In genomic region chr15:84120612-84121011, GRCm38 (mm10) we compare ENCODE assay signal across 11 mouse cellular contexts. TPM values are rescaled to one million over a fixed set of nuclear protein-coding genes. Genes with fewer than 3 reads are reported as not detected.
DNase-seq lines count a peak whose midpoint lies in the region; ATAC-seq and TF ChIP-seq lines count a peak whose summit lies in the region.
"Had no signal": no experiment of that assay in that cellular context is flagged by ENCODE, and none has a peak within 500 bp of the region (broad histone marks: within the 10 kb centered on the region; RNA-seq: fewer than 3 reads in every experiment).

No protein-coding gene starts in this region.

- TF ChIP-seq CTCF in kidney, postnatal 0 days (IDR thresholded peaks at IDR 0.05; ENCODE audit: low read depth), result peak; percentile 54
- TF ChIP-seq CTCF in CH12.LX (conservative IDR thresholded peaks at IDR 0.05 in 1 of 2, IDR thresholded peaks at IDR 0.05 in 1 of 2; ENCODE audit: low read depth in 2 of 2, low read length in 2 of 2), result peak in 1 of 2 experiments; percentile 52; a peak in 2 of 4 replicates
- peak; percentile 27; the same call in 1 of the 2 replicates for TF ChIP-seq CTCF in embryonic fibroblast, embryonic 13.5 days (IDR thresholded peaks at IDR 0.05; ENCODE audit: borderline replicate concordance, insufficient read depth, low read length)

- no peak for ATAC-seq in kidney, postnatal 0 days (replicated peaks; ENCODE audit: low FRiP score, low read depth)
- no peak for ATAC-seq in kidney, embryonic 16.5 days (ENCODE audit: low FRiP score, low TSS enrichment)
- no peak for ATAC-seq in CD4-positive, CD25-positive, alpha-beta regulatory T cell, adult 4 months

- no peaks in the 10 kb centered on the region for H3K4me1 ChIP-seq in kidney, postnatal 0 days (replicated peaks; ENCODE audit: insufficient read depth, low read length)
- no peaks in the 10 kb centered on the region for H3K4me1 ChIP-seq in kidney, embryonic 16.5 days (ENCODE audit: insufficient read depth, low read length)
- peaks cover 0 to 10% of the 10 kb centered on the region in 2 experiments; a peak in 2 of 4 replicates for H3K4me1 ChIP-seq in CH12.LX (ENCODE audit: control insufficient read depth in 1 of 2, insufficient read depth in 2 of 2)
- no peaks in the 10 kb centered on the region for H3K4me1 ChIP-seq in embryonic fibroblast, embryonic 13.5 days (ENCODE audit: control insufficient read depth, insufficient read depth, low read length)
- H3K4me1 ChIP-seq: neural tube, embryonic 13.5 days had no signal

- no peak for TF ChIP-seq EP300 in CH12.LX (IDR thresholded peaks at IDR 0.05; ENCODE audit: low read length)

- dilution Hi-C loops in CH12.LX (cut with MboI; ENCODE audit: extremely low pct_ligation_motif_present, extremely low pct_unique_long_range_greater_than_20kb, low sequenced_read_pairs), result no loop called here

- in situ Hi-C loops in CH12.LX (cut with MboI; ENCODE audit: low pct_ligation_motif_present, low pct_unique_long_range_greater_than_20kb, low sequenced_read_pairs), result loop anchor here (25.0 kb wide), 1 partner anchor 492 kb away; no protein-coding TSS in a partner anchor

- peak; percentile 28 for DNase-seq in kidney, postnatal 0 days (ENCODE audit: low spot score)
- DNase-seq in CH12.LX (ENCODE audit: extremely low read depth) (no peak), ES-CJ7 (ENCODE audit: low read depth, low spot score) (peak; percentile 82)
- DNase-seq in thymus, postnatal 14 days, result no peak
- no peak for DNase-seq in urinary bladder, postnatal 14 days (ENCODE audit: low spot score)

- peak; percentile 13 for TF ChIP-seq RAD21 in CH12.LX (IDR thresholded peaks at IDR 0.05; ENCODE audit: low read depth, low read length)

- H3K36me3 ChIP-seq in kidney, postnatal 0 days (ENCODE audit: insufficient read depth, low read length), result no peaks in the 10 kb centered on the region
- no peaks in the 10 kb centered on the region for H3K36me3 ChIP-seq in kidney, embryonic 16.5 days (ENCODE audit: insufficient read depth, low read length)
- H3K36me3 ChIP-seq in CH12.LX (replicated peaks in 1 of 2; ENCODE audit: control insufficient read depth in 1 of 2, insufficient read depth in 1 of 2, low read length in 1 of 2), result no peaks in the 10 kb centered on the region
- H3K36me3 ChIP-seq: neural tube, embryonic 13.5 days had no signal

- no peak overlapping the region for H3K9ac ChIP-seq in kidney, postnatal 0 days (ENCODE audit: low read depth, low read length)
- H3K9ac ChIP-seq in kidney, embryonic 16.5 days (replicated peaks; ENCODE audit: low read length), result no peak overlapping the region
- no peak overlapping the region for H3K9ac ChIP-seq in CH12.LX (ENCODE audit: insufficient read depth, low read depth)
- H3K9ac ChIP-seq: neural tube, embryonic 13.5 days had no signal

- H3K79me2 ChIP-seq in CH12.LX (replicated peaks; ENCODE audit: control insufficient read depth, extremely low read depth, insufficient read depth, poor library complexity, severe bottlenecking), result no peaks in the 10 kb centered on the region

- no peaks in the 10 kb centered on the region for H3K9me3 ChIP-seq in kidney, postnatal 0 days (replicated peaks; ENCODE audit: low read length)
- H3K9me3 ChIP-seq in kidney, embryonic 16.5 days (ENCODE audit: low read length), result no peaks in the 10 kb centered on the region
- H3K9me3 ChIP-seq in CH12.LX (replicated peaks; ENCODE audit: low read length), result peaks cover 9% of the 10 kb centered on the region

- no peak for TF ChIP-seq POLR2A in CH12.LX (IDR thresholded peaks at IDR 0.05; ENCODE audit: low read depth, low read length)
- no peak for TF ChIP-seq POLR2A in embryonic fibroblast, embryonic 13.5 days (IDR thresholded peaks at IDR 0.05; ENCODE audit: low read depth, low read length)

- no peak overlapping the region for H3K4me2 ChIP-seq in kidney, postnatal 0 days (ENCODE audit: low read length)
- no peak overlapping the region for H3K4me2 ChIP-seq in kidney, embryonic 16.5 days (replicated peaks; ENCODE audit: low read depth, low read length)
- H3K4me2 ChIP-seq in CH12.LX (ENCODE audit: insufficient read depth, low read depth, poor library complexity, severe bottlenecking), result no peak overlapping the region
- H3K4me2 ChIP-seq: neural tube, embryonic 13.5 days had no signal

- no peaks in the 10 kb centered on the region for H3K27me3 ChIP-seq in kidney, postnatal 0 days (ENCODE audit: insufficient read depth, low read length)
- H3K27me3 ChIP-seq in kidney, embryonic 16.5 days (ENCODE audit: insufficient read depth, low read length), result no peaks in the 10 kb centered on the region
- peaks cover 68% of the 10 kb centered on the region for H3K27me3 ChIP-seq in CH12.LX (replicated peaks)
- H3K27me3 ChIP-seq: neural tube, embryonic 13.5 days had no signal

- WGBS in kidney, postnatal 0 days, result 35% methylated on average over 6 of the region's 6 CpGs
- 22% methylated on average over 6 of the region's 6 CpGs for WGBS in kidney, embryonic 16.5 days

- H3K27ac ChIP-seq in kidney, postnatal 0 days, result no peak overlapping the region
- no peak overlapping the region for H3K27ac ChIP-seq in kidney, embryonic 16.5 days (ENCODE audit: low read length)
- H3K27ac ChIP-seq in CH12.LX (ENCODE audit: insufficient read depth, low read depth), result no peak overlapping the region
- H3K27ac ChIP-seq in embryonic fibroblast, embryonic 13.5 days (ENCODE audit: insufficient read depth, low read length), result no peak overlapping the region
- H3K27ac ChIP-seq: neural tube, embryonic 13.5 days had no signal

- no peak overlapping the region for H3K4me3 ChIP-seq in kidney, postnatal 0 days (replicated peaks; ENCODE audit: low read depth, low read length)
- no peak overlapping the region for H3K4me3 ChIP-seq in kidney, embryonic 16.5 days (ENCODE audit: low read length)
- H3K4me3 ChIP-seq in CH12.LX (replicated peaks in 1 of 3; ENCODE audit: low read depth in 2 of 3, low read length in 2 of 3, poor library complexity in 1 of 3), result no peak overlapping the region
- no peak overlapping the region for H3K4me3 ChIP-seq in embryonic fibroblast, embryonic 13.5 days (ENCODE audit: insufficient read depth, low read length)
- H3K4me3 ChIP-seq: neural tube, embryonic 13.5 days had no signal

TF ChIP-seq in CH12.LX, 34 proteins besides CTCF, POLR2A, EP300 and RAD21:
- peak; percentile 61 for TF ChIP-seq BHLHE40 (IDR thresholded peaks at IDR 0.05; ENCODE audit: low read depth, low read length)
- no peak for TF ChIP-seq MXI1 (IDR thresholded peaks at IDR 0.05; ENCODE audit: low read depth, low read length)
- peak; percentile 27 for TF ChIP-seq SMC3 (IDR thresholded peaks at IDR 0.05; ENCODE audit: low read depth, low read length)

RNA-seq across cellular contexts. Expression of gene Pnpla5, which starts 2.4 kb away (rescaled TPM):
- polyA plus RNA-seq in kidney, postnatal 0 days (2015; fragmentation: Nextera tagmentation; extraction: Ambion mirVana), result not detected in 2 replicates
- not detected in 2 replicates for polyA plus RNA-seq in kidney, embryonic 16.5 days (2015; fragmentation: Nextera tagmentation; extraction: Ambion mirVana)
- not detected in 2 replicates for total RNA-seq in CH12.LX (2012; rRNA removed)
- not detected in 2 replicates for total RNA-seq in CH12.LX (2014; rRNA removed)
- polyA plus RNA-seq in CH12.LX (2012; ENCODE audit: insufficient read length, low read depth), result not detected in 2 replicates
- polyA plus RNA-seq in embryonic fibroblast, embryonic 13.5 days (2011; ENCODE audit: insufficient read length, low read depth, missing spikeins), result not detected in 2 replicates
- polyA plus RNA-seq in CD4-positive, CD25-positive, alpha-beta regulatory T cell, adult 4 months (2017; shearing (Covaris generic)), result not detected
- total RNA-seq: layer of hippocampus, adult 18-20 months had no signal
- polyA plus RNA-seq: embryonic facial prominence, embryonic 14.5 days; neural tube, embryonic 13.5 days had no signal

RNA-seq across cellular contexts. Expression of gene Sult4a1, which starts 15.1 kb away (rescaled TPM):
- polyA plus RNA-seq in kidney, postnatal 0 days (2015; fragmentation: Nextera tagmentation; extraction: Ambion mirVana), result 0.34 and 0.52 TPM in 2 replicates
- 0.65 and 1.3 TPM in 2 replicates for polyA plus RNA-seq in kidney, embryonic 16.5 days (2015; fragmentation: Nextera tagmentation; extraction: Ambion mirVana)
- not detected in 2 replicates for total RNA-seq in CH12.LX (2012; rRNA removed)
- not detected in 2 replicates for total RNA-seq in CH12.LX (2014; rRNA removed)
- polyA plus RNA-seq in CH12.LX (2012; ENCODE audit: insufficient read length, low read depth), result not detected in 2 replicates
- 1.0 and 3.6 TPM in 2 replicates for polyA plus RNA-seq in embryonic fibroblast, embryonic 13.5 days (2011; ENCODE audit: insufficient read length, low read depth, missing spikeins)
- polyA plus RNA-seq in CD4-positive, CD25-positive, alpha-beta regulatory T cell, adult 4 months (2017; shearing (Covaris generic)), result not detected

RNA-seq across cellular contexts. Expression of gene Pnpla3, which starts 47.0 kb away (rescaled TPM):
- polyA plus RNA-seq in kidney, postnatal 0 days (2015; fragmentation: Nextera tagmentation; extraction: Ambion mirVana), result 0.57 and 0.60 TPM in 2 replicates
- 0.53 and 1.1 TPM in 2 replicates for polyA plus RNA-seq in kidney, embryonic 16.5 days (2015; fragmentation: Nextera tagmentation; extraction: Ambion mirVana)
- total RNA-seq in CH12.LX (2012; rRNA removed) (1.1 and 3.2 TPM in 2 replicates), CH12.LX (2014; rRNA removed) (0.96 and 2.2 TPM in 2 replicates)
- 0.41 TPM in 1 of 2 replicates, not detected in the other for polyA plus RNA-seq in CH12.LX (2012; ENCODE audit: insufficient read length, low read depth)
- polyA plus RNA-seq in embryonic fibroblast, embryonic 13.5 days (2011; ENCODE audit: insufficient read length, low read depth, missing spikeins), result not detected in 2 replicates
- 1 to 10 TPM in 1 of 2 experiments, not detected in 1; 1.9 TPM for polyA plus RNA-seq in CD4-positive, CD25-positive, alpha-beta regulatory T cell, adult 4 months (2017; shearing (Covaris generic))

RNA-seq across cellular contexts. Expression of gene Efcab6, which starts 55.4 kb away (rescaled TPM):
- 0.57 and 0.63 TPM in 2 replicates for polyA plus RNA-seq in kidney, postnatal 0 days (2015; fragmentation: Nextera tagmentation; extraction: Ambion mirVana)
- 0.16 and 0.17 TPM in 2 replicates for polyA plus RNA-seq in kidney, embryonic 16.5 days (2015; fragmentation: Nextera tagmentation; extraction: Ambion mirVana)
- total RNA-seq in CH12.LX (2012; rRNA removed) (not detected in 2 replicates), CH12.LX (2014; rRNA removed) (not detected in 2 replicates)
- not detected in 2 replicates for polyA plus RNA-seq in CH12.LX (2012; ENCODE audit: insufficient read length, low read depth)
- polyA plus RNA-seq in embryonic fibroblast, embryonic 13.5 days (2011; ENCODE audit: insufficient read length, low read depth, missing spikeins), result not detected in 2 replicates
- polyA plus RNA-seq in CD4-positive, CD25-positive, alpha-beta regulatory T cell, adult 4 months (2017; shearing (Covaris generic)), result not detected

Comparison
In these comparisons a context has a peak if more than half of its experiments do, and no peak if none do; other contexts are left out.
1. DNase-seq: peak in kidney, postnatal 0 days (single experiment) and ES-CJ7 (single experiment); none in CH12.LX (single experiment), thymus, postnatal 14 days (single experiment) and urinary bladder, postnatal 14 days (single experiment).